Mouse (Mus musculus) left cerebral cortex, postnatal 25 days (tissue): Measurements from ENCODE around the gene Chst8. TPM values are rescaled to one million over a fixed set of nuclear protein-coding genes. Genes with fewer than 3 reads are reported as not detected.
A peak's percentile ranks its signal among the peaks of the same experiment; 100 is the strongest.

Source experiments
- DNase-seq, 2 experiments: peaks; one replicate each; pipeline ENCODE4 v3.0.0; 2022; ENCODE audit warnings: low spot score in 2 of 2, mixed read lengths in 1 of 2
- intact Hi-C: fragments of 180-260 bp; cut with DNase I; formaldehyde crosslinking; loops from one replicate; pipeline ENCODE4 v1.15.1; 2025
- total RNA-seq, 2 experiments: library from RNA; stranded (reverse); gene quantifications; 2 replicates each; pipeline ENCODE4 v1.2.3; 2021

Gene Chst8
- total RNA-seq, 2 experiments from 2014 or later, result 15.7 to 27.5 TPM

GRCm38 (mm10) chr7:34759378-34759822 lies 53.1 kb downstream of the Chst8 start:
- intact Hi-C loops, result no loop called here
- DNase-seq, result peak; percentile 52 to 76

DNA sequence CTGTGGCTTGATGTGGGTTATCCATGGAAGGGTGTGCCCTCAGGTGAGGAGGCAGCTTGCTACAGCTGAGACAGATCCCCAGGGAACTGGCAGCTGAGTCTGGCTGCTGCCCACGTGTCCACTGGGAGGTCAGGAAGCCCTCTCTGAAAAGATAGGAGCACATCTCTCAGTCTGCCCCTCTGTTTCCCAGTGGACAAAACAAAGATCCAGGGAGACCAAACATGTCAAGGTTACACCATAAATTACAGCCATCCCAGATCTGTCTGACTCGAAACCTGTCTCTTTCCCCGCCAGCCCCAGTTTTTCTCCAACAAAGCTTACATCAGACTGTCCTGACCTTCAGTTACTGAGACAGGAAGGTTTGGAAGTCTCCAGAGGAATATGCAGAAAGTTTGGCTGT lies 53.8 kb downstream of the Chst8 start:
- intact Hi-C loops, result no loop called here
- no peak for DNase-seq

- intact Hi-C loops, result no loop called here
Measured at GRCm38 (mm10) chr7:34757513-34757912, 55.0 kb downstream of the Chst8 start.

GRCm38 (mm10) chr7:34753140-34753886 lies 59.2 kb downstream of the Chst8 start:
- peak in 1 of 2 experiments; percentile 15 for DNase-seq
- intact Hi-C loops, result no loop called here

More at GRCm38 (mm10) chr7:34757513-34757912, 55.0 kb downstream of the Chst8 start:
- DNase-seq, result no peak

DNA sequence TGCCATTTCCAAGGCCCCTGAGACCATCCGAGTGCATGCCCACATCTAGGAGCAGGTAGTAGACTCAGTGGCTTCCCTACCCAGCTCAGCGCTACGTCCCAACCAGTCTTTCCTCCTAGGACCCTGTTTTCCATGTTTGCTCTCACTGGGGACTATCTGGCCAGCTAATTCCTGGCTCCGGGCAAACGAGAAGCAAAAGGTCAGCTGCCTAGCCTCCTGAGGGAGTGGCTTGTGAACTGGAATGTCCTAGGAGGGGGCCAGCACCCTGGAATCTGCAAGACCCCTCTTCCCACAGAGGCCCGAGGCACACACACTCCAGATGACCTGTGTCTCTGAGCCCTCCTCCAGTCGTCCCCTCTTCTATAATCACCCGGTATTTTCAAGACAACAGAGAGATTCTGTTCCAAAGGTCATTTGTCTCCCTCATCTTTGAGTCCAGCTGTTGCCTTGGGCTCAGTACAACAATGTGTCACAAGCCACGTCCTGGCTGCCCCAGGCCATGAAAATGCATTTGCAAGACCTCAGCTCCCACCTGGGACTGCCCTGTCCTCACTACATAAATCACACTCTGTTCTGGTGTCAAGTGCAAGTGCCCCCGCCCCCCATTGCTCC lies 60.3 kb downstream of the Chst8 start:
- no peak for DNase-seq
- intact Hi-C loops, result no loop called here

DNA sequence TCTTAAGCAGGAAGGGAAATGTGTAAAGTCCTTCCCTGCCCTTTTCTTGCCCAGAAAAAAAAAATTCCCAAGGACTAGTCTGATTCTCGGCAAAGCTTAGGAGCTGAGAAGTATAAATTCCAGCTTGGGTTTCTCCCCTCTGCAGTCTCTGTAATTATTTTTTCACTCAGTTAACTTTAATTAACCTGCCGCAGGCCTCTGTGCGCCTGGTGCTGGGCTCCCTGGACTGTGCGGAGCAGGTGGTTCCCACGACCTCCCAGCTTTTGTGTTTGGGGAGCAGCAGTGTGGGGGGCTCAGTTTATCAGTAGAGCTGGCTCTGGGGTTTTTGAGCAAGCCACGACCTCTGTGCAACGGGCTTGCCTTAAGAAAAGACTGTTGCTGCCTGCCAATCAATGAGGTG lies 62.2 kb downstream of the Chst8 start:
- DNase-seq, result no peak
- intact Hi-C loops, result no loop called here

DNA sequence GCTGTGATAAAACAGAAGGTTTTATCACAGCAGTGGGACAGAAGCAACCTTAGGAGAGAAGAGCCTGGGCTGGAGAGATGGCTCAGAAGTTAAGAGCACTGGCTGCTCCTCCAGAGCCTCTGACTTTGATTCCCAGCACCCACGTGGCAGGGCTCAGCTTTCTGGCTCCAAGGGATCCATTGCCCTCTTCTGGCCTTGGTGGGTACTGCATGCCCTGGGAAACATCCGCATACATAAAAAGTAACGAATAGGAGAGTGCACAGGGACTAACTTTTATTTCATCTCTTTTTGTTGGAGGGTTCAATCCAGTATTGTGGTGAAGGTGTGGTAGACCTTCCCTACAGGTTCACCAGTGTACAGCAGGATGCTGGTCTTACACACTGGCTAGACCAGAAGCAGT lies 62.8 kb downstream of the Chst8 start:
- intact Hi-C loops, result no loop called here
- no peak for DNase-seq

- no peak for DNase-seq
- intact Hi-C loops, result no loop called here
Measured at GRCm38 (mm10) chr7:34748501-34748900, 64.0 kb downstream of the Chst8 start.

- peak in 1 of 2 experiments; percentile 16 for DNase-seq
- intact Hi-C loops, result no loop called here
Measured at GRCm38 (mm10) chr7:34747661-34748060, 64.8 kb downstream of the Chst8 start.

GRCm38 (mm10) chr7:34746586-34746985 lies 65.9 kb downstream of the Chst8 start:
- intact Hi-C loops, result no loop called here

GRCm38 (mm10) chr7:34746165-34746564 lies 66.3 kb downstream of the Chst8 start:
- DNase-seq, result peak in 1 of 2 experiments; percentile 18
- intact Hi-C loops, result no loop called here

More at GRCm38 (mm10) chr7:34746586-34746985, 65.9 kb downstream of the Chst8 start:
- DNase-seq, result no peak

DNA sequence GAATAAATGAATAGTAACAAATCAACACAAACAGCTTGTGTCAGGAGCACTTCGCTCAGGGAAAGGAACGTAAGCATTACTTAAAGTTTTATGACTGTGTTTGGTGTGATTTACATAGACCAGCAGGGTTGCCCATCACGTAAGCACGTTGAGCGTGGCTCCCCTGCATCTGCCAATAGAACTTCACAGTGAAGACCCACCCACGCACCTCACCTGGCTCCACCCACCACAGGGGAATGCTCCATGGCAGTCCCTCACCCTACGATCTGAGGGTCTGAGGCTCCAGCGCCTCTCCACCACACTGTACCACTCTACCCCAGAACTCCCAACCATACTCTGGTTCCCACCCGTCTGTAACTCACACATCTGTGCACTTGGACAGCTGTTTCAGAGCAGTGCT lies 67.1 kb downstream of the Chst8 start:
- DNase-seq, result no peak
- intact Hi-C loops, result no loop called here

GRCm38 (mm10) chr7:34744994-34745393 lies 67.5 kb downstream of the Chst8 start:
- intact Hi-C loops, result no loop called here
- no peak for DNase-seq

- intact Hi-C loops, result no loop called here
- no peak for DNase-seq
Measured at GRCm38 (mm10) chr7:34743411-34744085, 69.0 kb downstream of the Chst8 start.

- intact Hi-C loops, result no loop called here
- no peak for DNase-seq
Measured at GRCm38 (mm10) chr7:34739371-34739770, 73.1 kb downstream of the Chst8 start.

GRCm38 (mm10) chr7:34737206-34737605 lies 75.3 kb downstream of the Chst8 start:
- intact Hi-C loops, result no loop called here
- DNase-seq, result no peak

DNA sequence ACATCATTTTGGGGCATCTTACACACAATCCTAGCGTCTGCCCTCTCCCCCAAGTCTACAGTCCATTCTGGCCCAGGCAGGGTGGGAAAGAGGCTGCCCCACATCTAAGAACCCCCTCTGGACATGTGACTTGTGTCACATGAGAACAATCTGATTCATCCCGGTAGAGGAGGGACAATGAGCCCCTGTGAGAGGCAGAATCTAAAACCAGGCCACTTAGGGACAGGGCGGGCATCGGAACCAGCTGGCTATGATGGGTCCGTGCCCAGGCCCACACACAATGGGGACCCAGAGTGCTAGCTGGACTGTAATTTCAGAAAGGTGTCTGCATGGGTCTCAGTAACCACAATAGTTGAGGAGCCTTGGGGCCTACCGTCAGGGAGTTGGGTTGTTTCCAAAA lies 78.2 kb downstream of the Chst8 start:
- intact Hi-C loops, result no loop called here
- DNase-seq, result peak in 1 of 2 experiments; percentile 49

DNA sequence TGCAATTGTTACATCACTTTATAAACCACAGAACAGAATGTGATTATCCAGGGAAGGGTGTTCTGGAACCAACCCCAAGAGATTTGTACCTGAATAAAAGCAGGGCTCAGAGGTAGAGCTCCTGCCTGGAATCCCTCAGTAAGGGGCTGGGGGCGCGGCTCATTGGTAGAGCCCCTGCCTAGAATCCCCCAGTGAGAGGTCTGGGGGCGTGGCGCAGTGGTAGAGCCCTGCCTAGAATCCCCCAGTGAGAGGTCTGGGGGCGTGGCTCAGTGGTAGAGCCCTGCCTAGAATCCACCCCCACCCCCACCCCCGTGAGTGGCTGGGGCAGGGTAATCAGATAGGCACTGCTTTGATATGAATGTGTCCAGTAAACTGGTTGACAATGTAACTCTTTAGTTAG lies 83.6 kb downstream of the Chst8 start:
- DNase-seq, result no peak
- intact Hi-C loops, result no loop called here

- no peak for DNase-seq
- intact Hi-C loops, result no loop called here
Measured at GRCm38 (mm10) chr7:34725206-34725605, 87.3 kb downstream of the Chst8 start.

- intact Hi-C loops, result no loop called here
- peak in 1 of 2 experiments; percentile 61 for DNase-seq
Measured at GRCm38 (mm10) chr7:34722551-34723230, 89.8 kb downstream of the Chst8 start.
